Mouse (Mus musculus): Measurements from ENCODE around the gene Zp3. TPM values are rescaled to one million over a fixed set of nuclear protein-coding genes. Genes with fewer than 3 reads are reported as not detected.

The Zp3 gene
- polyA plus RNA-seq, 1 experiment, result 0.11 TPM

DNA sequence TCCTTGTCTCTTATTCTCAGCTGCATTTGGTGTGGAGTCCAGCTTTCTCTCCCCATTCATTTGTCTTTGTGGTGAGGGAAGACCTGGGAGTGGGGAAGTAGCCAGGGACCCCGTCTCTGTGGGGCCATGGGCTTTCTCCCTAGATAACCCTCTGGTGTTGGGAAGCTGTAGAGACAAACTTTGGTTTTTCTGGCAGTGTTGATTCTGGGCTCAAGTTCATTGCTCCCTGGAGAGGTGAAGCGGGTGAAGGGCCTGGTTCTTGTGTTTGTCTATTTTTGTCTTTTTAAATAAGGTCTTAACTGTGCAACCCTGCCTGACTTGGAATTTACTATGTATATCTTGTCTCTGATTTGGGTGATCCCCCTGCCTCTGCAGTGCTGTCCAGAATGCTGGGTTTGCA lies 38.8 kb downstream of the Zp3 start:
- H3K4me2 ChIP-seq (ENCODE audit: low read depth), result no peak overlapping the region
- no peaks in the 10 kb centered on the region for H3K36me3 ChIP-seq (ENCODE audit: control insufficient read depth, insufficient read depth)
- peaks cover 6% of the 10 kb centered on the region for H3K79me2 ChIP-seq (ENCODE audit: control insufficient read depth, insufficient read depth)
- TF ChIP-seq MYOD1 (IDR thresholded peaks at IDR 0.05; ENCODE audit: control insufficient read depth in 1 of 3, insufficient read length in 2 of 3, low read depth in 2 of 3), result no peak
- TF ChIP-seq MYOG (IDR thresholded peaks at IDR 0.05; ENCODE audit: control insufficient read depth in 1 of 3, insufficient read depth in 1 of 3, insufficient read length in 2 of 3, low read depth in 2 of 3), result no peak
- no peak for TF ChIP-seq USF1 (IDR thresholded peaks at IDR 0.05; ENCODE audit: low read depth)
- TF ChIP-seq TCF3 (IDR thresholded peaks at IDR 0.05; ENCODE audit: insufficient read length, low read depth), result no peak
- TF ChIP-seq CEBPB (IDR thresholded peaks at IDR 0.05; ENCODE audit: insufficient read depth, poor library complexity, severe bottlenecking), result no peak
- TF ChIP-seq SRF (IDR thresholded peaks at IDR 0.05; ENCODE audit: control insufficient read depth, insufficient read length, low read depth), result no peak
- TF ChIP-seq MAX (IDR thresholded peaks at IDR 0.05; ENCODE audit: low read depth), result no peak
- no peak for TF ChIP-seq E2F4 (IDR thresholded peaks at IDR 0.05; ENCODE audit: insufficient read depth)
- TF ChIP-seq POLR2A (IDR thresholded peaks at IDR 0.05; ENCODE audit: insufficient read length, low read depth), result no peak
- no peak for TF ChIP-seq REST (IDR thresholded peaks at IDR 0.05; ENCODE audit: insufficient read depth, insufficient read length)
- no peak for TF ChIP-seq TCF12 (IDR thresholded peaks at IDR 0.05; ENCODE audit: insufficient read depth, poor library complexity, severe bottlenecking)
- TF ChIP-seq POLR2AphosphoS2 (IDR thresholded peaks at IDR 0.05; ENCODE audit: insufficient read length, low read depth), result no peak
- no peak overlapping the region for H3K4me3 ChIP-seq
- no peak overlapping the region for H3ac ChIP-seq (ENCODE audit: control insufficient read depth, insufficient read length)
- H3K27me3 ChIP-seq (ENCODE audit: control insufficient read depth, insufficient read depth, insufficient read length), result no peaks in the 10 kb centered on the region

GRCm38 (mm10) chr5:136019907-136020306 lies 40.0 kb downstream of the Zp3 start:
- Histone ChIP-seq H3ac (ENCODE audit: control insufficient read depth, insufficient read length) (no peak overlapping the region), H3K4me2 (ENCODE audit: low read depth) (peak overlapping the region; percentile 12), H3K36me3 (ENCODE audit: control insufficient read depth, insufficient read depth) (no peaks in the 10 kb centered on the region), H3K79me2 (ENCODE audit: control insufficient read depth, insufficient read depth) (peaks cover 6% of the 10 kb centered on the region), H3K4me3 (no peak overlapping the region), H3K27me3 (ENCODE audit: control insufficient read depth, insufficient read depth, insufficient read length) (no peaks in the 10 kb centered on the region)
- TF ChIP-seq POLR2A (IDR thresholded peaks at IDR 0.05; ENCODE audit: insufficient read length, low read depth) (no peak), USF1 (IDR thresholded peaks at IDR 0.05; ENCODE audit: low read depth) (no peak), MYOG (IDR thresholded peaks at IDR 0.05; ENCODE audit: control insufficient read depth in 1 of 3, insufficient read depth in 1 of 3, insufficient read length in 2 of 3, low read depth in 2 of 3) (peak; percentile 29 to 86 (median 33)), POLR2AphosphoS2 (IDR thresholded peaks at IDR 0.05; ENCODE audit: insufficient read length, low read depth) (no peak), MYOD1 (IDR thresholded peaks at IDR 0.05; ENCODE audit: control insufficient read depth in 1 of 3, insufficient read length in 2 of 3, low read depth in 2 of 3) (peak in 2 of 3 experiments; percentile 16 to 71), CEBPB (IDR thresholded peaks at IDR 0.05; ENCODE audit: insufficient read depth, poor library complexity, severe bottlenecking) (no peak), E2F4 (IDR thresholded peaks at IDR 0.05; ENCODE audit: insufficient read depth) (no peak), REST (IDR thresholded peaks at IDR 0.05; ENCODE audit: insufficient read depth, insufficient read length) (no peak), MAX (IDR thresholded peaks at IDR 0.05; ENCODE audit: low read depth) (no peak)

- Histone ChIP-seq H3K27me3 (ENCODE audit: control insufficient read depth, insufficient read depth, insufficient read length) (no peaks in the 10 kb centered on the region), H3K36me3 (ENCODE audit: control insufficient read depth, insufficient read depth) (no peaks in the 10 kb centered on the region), H3ac (ENCODE audit: control insufficient read depth, insufficient read length) (no peak overlapping the region), H3K4me3 (no peak overlapping the region), H3K4me2 (ENCODE audit: low read depth) (no peak overlapping the region), H3K79me2 (ENCODE audit: control insufficient read depth, insufficient read depth) (no peaks in the 10 kb centered on the region)
- TF ChIP-seq MAX (IDR thresholded peaks at IDR 0.05; ENCODE audit: low read depth), result no peak
- no peak for TF ChIP-seq MYOG (IDR thresholded peaks at IDR 0.05; ENCODE audit: control insufficient read depth in 1 of 3, insufficient read depth in 1 of 3, insufficient read length in 2 of 3, low read depth in 2 of 3)
- no peak for TF ChIP-seq USF1 (IDR thresholded peaks at IDR 0.05; ENCODE audit: low read depth)
- no peak for TF ChIP-seq POLR2AphosphoS2 (IDR thresholded peaks at IDR 0.05; ENCODE audit: insufficient read length, low read depth)
Observed at GRCm38 (mm10) chr5:136025712-136026111, 45.8 kb downstream of the Zp3 start.

DNA sequence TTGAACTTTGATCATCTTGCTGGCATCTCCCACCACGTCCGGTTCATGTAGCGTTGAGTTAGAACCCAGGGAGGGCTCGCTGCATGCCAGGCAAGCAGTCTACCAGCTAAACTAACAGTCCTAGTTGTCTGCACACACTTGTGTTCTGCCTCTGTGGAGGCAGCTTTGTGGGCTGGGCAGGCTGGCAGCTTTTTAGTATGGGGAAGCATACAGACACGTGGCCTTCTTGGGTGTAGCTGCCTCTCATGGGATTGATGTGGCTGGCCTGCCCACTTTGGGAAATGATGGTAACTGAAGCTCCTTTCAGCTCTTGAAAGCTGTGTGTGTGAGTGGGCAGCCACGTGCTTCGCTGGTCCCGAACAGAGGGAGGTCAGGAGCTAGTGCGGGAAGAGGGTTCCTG lies 47.0 kb downstream of the Zp3 start:
- TF ChIP-seq TCF3 (IDR thresholded peaks at IDR 0.05; ENCODE audit: insufficient read length, low read depth), result no peak
- no peak for TF ChIP-seq CEBPB (IDR thresholded peaks at IDR 0.05; ENCODE audit: insufficient read depth, poor library complexity, severe bottlenecking)
- no peak for TF ChIP-seq POLR2A (IDR thresholded peaks at IDR 0.05; ENCODE audit: insufficient read length, low read depth)
- no peak for TF ChIP-seq POLR2AphosphoS2 (IDR thresholded peaks at IDR 0.05; ENCODE audit: insufficient read length, low read depth)
- no peak for TF ChIP-seq USF1 (IDR thresholded peaks at IDR 0.05; ENCODE audit: low read depth)
- TF ChIP-seq E2F4 (IDR thresholded peaks at IDR 0.05; ENCODE audit: insufficient read depth), result no peak
- TF ChIP-seq MYOG (IDR thresholded peaks at IDR 0.05; ENCODE audit: control insufficient read depth in 1 of 3, insufficient read depth in 1 of 3, insufficient read length in 2 of 3, low read depth in 2 of 3), result no peak
- TF ChIP-seq SRF (IDR thresholded peaks at IDR 0.05; ENCODE audit: control insufficient read depth, insufficient read length, low read depth), result no peak
- no peak for TF ChIP-seq TCF12 (IDR thresholded peaks at IDR 0.05; ENCODE audit: insufficient read depth, poor library complexity, severe bottlenecking)
- Histone ChIP-seq H3K4me3 (no peak overlapping the region), H3K27me3 (ENCODE audit: control insufficient read depth, insufficient read depth, insufficient read length) (no peaks in the 10 kb centered on the region), H3K36me3 (ENCODE audit: control insufficient read depth, insufficient read depth) (no peaks in the 10 kb centered on the region), H3ac (ENCODE audit: control insufficient read depth, insufficient read length) (no peak overlapping the region), H3K4me2 (ENCODE audit: low read depth) (no peak overlapping the region), H3K79me2 (ENCODE audit: control insufficient read depth, insufficient read depth) (no peaks in the 10 kb centered on the region)

DNA sequence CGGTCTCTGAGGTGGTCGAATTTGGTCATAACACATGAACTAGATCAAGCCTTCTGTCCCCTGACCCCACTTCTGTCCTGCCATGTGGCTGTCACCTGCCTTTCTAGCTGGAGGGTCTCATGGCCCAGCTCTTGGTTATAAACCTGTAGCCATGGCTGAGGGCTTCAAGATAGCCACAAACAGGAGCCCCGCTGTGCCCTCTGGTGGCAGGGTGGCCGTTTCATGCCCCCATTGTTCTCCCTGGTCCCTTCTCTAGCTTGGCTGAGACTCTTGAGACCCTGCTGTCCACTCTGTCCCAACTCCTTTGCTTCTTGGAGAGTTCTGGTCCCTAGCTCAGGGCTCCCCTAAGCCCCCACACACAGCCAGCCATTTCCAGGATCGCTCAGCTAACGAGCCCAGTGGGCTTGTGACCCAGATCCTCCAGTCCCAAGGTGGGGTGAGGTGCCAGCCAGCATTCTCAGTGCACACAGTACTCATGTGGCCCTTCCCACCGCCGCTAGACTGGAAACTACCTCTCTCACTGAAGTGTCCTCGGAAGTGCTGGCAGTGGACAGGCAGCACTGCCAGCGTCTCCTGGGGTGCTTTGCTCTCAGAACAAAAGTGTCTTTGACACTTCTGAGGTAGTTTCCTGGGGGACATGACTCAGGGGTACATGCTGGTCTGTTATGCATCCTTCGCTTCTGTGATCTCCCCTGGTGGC lies 47.9 kb downstream of the Zp3 start:
- Histone ChIP-seq H3K79me2 (ENCODE audit: control insufficient read depth, insufficient read depth) (no peaks in the 10 kb centered on the region), H3K27me3 (ENCODE audit: control insufficient read depth, insufficient read depth, insufficient read length) (no peaks in the 10 kb centered on the region), H3ac (ENCODE audit: control insufficient read depth, insufficient read length) (no peak overlapping the region), H3K36me3 (ENCODE audit: control insufficient read depth, insufficient read depth) (no peaks in the 10 kb centered on the region), H3K4me2 (ENCODE audit: low read depth) (no peak overlapping the region), H3K4me3 (no peak overlapping the region)
- TF ChIP-seq POLR2AphosphoS2 (IDR thresholded peaks at IDR 0.05; ENCODE audit: insufficient read length, low read depth) (no peak), USF1 (IDR thresholded peaks at IDR 0.05; ENCODE audit: low read depth) (no peak), MYOG (IDR thresholded peaks at IDR 0.05; ENCODE audit: control insufficient read depth in 1 of 3, insufficient read depth in 1 of 3, insufficient read length in 2 of 3, low read depth in 2 of 3) (no peak), TCF3 (IDR thresholded peaks at IDR 0.05; ENCODE audit: insufficient read length, low read depth) (no peak), POLR2A (IDR thresholded peaks at IDR 0.05; ENCODE audit: insufficient read length, low read depth) (no peak), MAX (IDR thresholded peaks at IDR 0.05; ENCODE audit: low read depth) (no peak), MYOD1 (IDR thresholded peaks at IDR 0.05; ENCODE audit: control insufficient read depth in 1 of 3, insufficient read length in 2 of 3, low read depth in 2 of 3) (no peak), E2F4 (IDR thresholded peaks at IDR 0.05; ENCODE audit: insufficient read depth) (no peak), CEBPB (IDR thresholded peaks at IDR 0.05; ENCODE audit: insufficient read depth, poor library complexity, severe bottlenecking) (no peak), TCF12 (IDR thresholded peaks at IDR 0.05; ENCODE audit: insufficient read depth, poor library complexity, severe bottlenecking) (no peak), SRF (IDR thresholded peaks at IDR 0.05; ENCODE audit: control insufficient read depth, insufficient read length, low read depth) (no peak), REST (IDR thresholded peaks at IDR 0.05; ENCODE audit: insufficient read depth, insufficient read length) (no peak)
